Mouse (Mus musculus): ENCODE results near the gene Il17f. TPM values are rescaled to one million over a fixed set of nuclear protein-coding genes. Genes with fewer than 3 reads are reported as not detected.
"Not testable (repeated sequence)": the region's sequence is repeated elsewhere in the genome, so short reads cannot be mapped to it uniquely, and the experiment has no call there.

Gene Il17f
- polyA plus RNA-seq, 2 experiments, result 0.10 TPM; not detected in 1

DNA sequence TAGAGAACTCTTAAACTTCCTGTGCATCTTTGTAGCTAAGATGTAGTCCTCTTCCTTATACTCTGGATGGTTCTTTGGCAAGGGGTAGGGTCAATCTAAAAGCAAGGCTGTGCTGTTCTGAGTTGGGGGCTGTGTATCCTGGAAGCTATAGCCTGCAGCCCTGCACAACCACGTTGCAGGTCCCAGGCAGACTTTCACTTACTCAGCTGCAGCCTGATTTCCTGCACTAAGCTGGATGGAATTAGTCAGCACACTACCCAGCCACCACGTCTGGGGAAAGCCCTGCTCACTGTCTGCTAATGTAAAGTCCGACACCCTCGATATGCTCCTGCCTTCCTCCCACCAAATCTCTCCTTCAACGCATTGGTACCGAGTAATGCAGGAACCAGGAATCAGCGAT lies 997 bp upstream of the Il17f start:
- Histone ChIP-seq H3K27ac (no peak overlapping the region), H3K4me3 (ENCODE audit: insufficient read depth in 1 of 2, low read depth in 2 of 2, low read length in 2 of 2) (no peak overlapping the region), H3K27me3 (ENCODE audit: control insufficient read depth, insufficient read depth, low read length) (no peaks in the 10 kb centered on the region), H3K4me2 (ENCODE audit: low read depth) (no peak overlapping the region), H3K36me3 (replicated peaks; ENCODE audit: control insufficient read depth, insufficient read depth, low read depth) (no peaks in the 10 kb centered on the region), H3K9me3 (ENCODE audit: control insufficient read depth, low read length) (no peaks in the 10 kb centered on the region), H3K9ac (replicated peaks) (no peak overlapping the region), H3K4me1 (replicated peaks; ENCODE audit: control insufficient read depth in 2 of 2, insufficient read depth in 2 of 2, low read length in 1 of 2) (peaks cover 12 to 14% of the 10 kb centered on the region in 2 experiments)
- ATAC-seq (ENCODE audit: insufficient read depth) (no peak), DNase-seq (ENCODE audit: low read depth in 3 of 3, low spot score in 3 of 3) (no peak)
- WGBS (ENCODE audit: insufficient replicate concordance), result 47% methylated on average over 7 of the region's 7 CpGs
- TF ChIP-seq EP300 (IDR thresholded peaks at IDR 0.05; ENCODE audit: low read depth) (no peak), CTCF (IDR thresholded peaks at IDR 0.05; ENCODE audit: low read depth) (no peak)

GRCm38 (mm10) chr1:20788419-20788818 lies 2.0 kb downstream of the Il17f start:
- no peaks in the 10 kb centered on the region for H3K36me3 ChIP-seq (replicated peaks; ENCODE audit: control insufficient read depth, insufficient read depth, low read depth)
- WGBS (ENCODE audit: insufficient replicate concordance), result 44% methylated on average over 10 of the region's 10 CpGs
- no peaks in the 10 kb centered on the region for H3K27me3 ChIP-seq (ENCODE audit: control insufficient read depth, insufficient read depth, low read length)
- no peaks in the 10 kb centered on the region for H3K4me1 ChIP-seq (replicated peaks; ENCODE audit: control insufficient read depth in 2 of 2, insufficient read depth in 2 of 2, low read length in 1 of 2)
- H3K9me3 ChIP-seq (ENCODE audit: control insufficient read depth, low read length), result no peaks in the 10 kb centered on the region
- H3K4me3 ChIP-seq (ENCODE audit: insufficient read depth in 1 of 2, low read depth in 2 of 2, low read length in 2 of 2), result no peak overlapping the region
- ATAC-seq (ENCODE audit: insufficient read depth), result no peak
- DNase-seq (ENCODE audit: low read depth in 3 of 3, low spot score in 3 of 3), result no peak
- TF ChIP-seq CTCF (IDR thresholded peaks at IDR 0.05; ENCODE audit: low read depth) (no peak), EP300 (IDR thresholded peaks at IDR 0.05; ENCODE audit: low read depth) (no peak)
- no peak overlapping the region for H3K4me2 ChIP-seq (ENCODE audit: low read depth)
- no peak overlapping the region for H3K9ac ChIP-seq (replicated peaks)
- H3K27ac ChIP-seq, result no peak overlapping the region

DNA sequence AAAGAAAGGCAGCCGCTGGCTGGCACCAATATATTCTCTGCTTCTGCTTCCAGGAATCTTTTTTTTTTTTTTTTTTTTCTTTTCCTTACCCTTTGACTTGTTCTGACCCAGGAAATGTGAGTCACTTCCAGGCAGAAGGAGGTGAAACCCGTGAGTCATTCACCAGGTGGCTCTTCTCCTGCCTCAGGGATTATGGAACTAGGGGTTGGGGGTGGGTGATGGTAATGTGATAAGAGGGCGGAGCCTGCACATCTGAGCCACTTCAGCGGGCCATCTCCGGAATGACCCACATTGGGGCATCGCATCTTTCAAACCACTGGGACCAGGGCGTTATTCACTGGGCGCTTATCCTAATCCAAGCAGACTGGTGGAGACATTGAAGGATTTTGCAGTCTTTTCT lies 3.4 kb downstream of the Il17f start:
- H3K9ac ChIP-seq (replicated peaks), result no peak overlapping the region
- 42% methylated on average over 8 of the region's 8 CpGs for WGBS (ENCODE audit: insufficient replicate concordance)
- TF ChIP-seq EP300 (IDR thresholded peaks at IDR 0.05; ENCODE audit: low read depth), result no peak
- TF ChIP-seq CTCF (IDR thresholded peaks at IDR 0.05; ENCODE audit: low read depth), result no peak
- H3K36me3 ChIP-seq (replicated peaks; ENCODE audit: control insufficient read depth, insufficient read depth, low read depth), result no peaks in the 10 kb centered on the region
- H3K27ac ChIP-seq, result no peak overlapping the region
- ATAC-seq (ENCODE audit: insufficient read depth), result no peak
- H3K27me3 ChIP-seq (ENCODE audit: control insufficient read depth, insufficient read depth, low read length), result no peaks in the 10 kb centered on the region
- H3K4me2 ChIP-seq (ENCODE audit: low read depth), result no peak overlapping the region
- DNase-seq (ENCODE audit: low read depth in 3 of 3, low spot score in 3 of 3), result no peak
- H3K4me1 ChIP-seq (replicated peaks; ENCODE audit: control insufficient read depth in 2 of 2, insufficient read depth in 2 of 2, low read length in 1 of 2), result no peaks in the 10 kb centered on the region
- no peaks in the 10 kb centered on the region for H3K9me3 ChIP-seq (ENCODE audit: control insufficient read depth, low read length)
- H3K4me3 ChIP-seq (ENCODE audit: insufficient read depth in 1 of 2, low read depth in 2 of 2, low read length in 2 of 2), result no peak overlapping the region

GRCm38 (mm10) chr1:20778366-20778765 lies 12.1 kb downstream of the Il17f start:
- no peaks in the 10 kb centered on the region for H3K4me1 ChIP-seq (replicated peaks; ENCODE audit: control insufficient read depth in 2 of 2, insufficient read depth in 2 of 2, low read length in 1 of 2)
- no peak overlapping the region for H3K4me2 ChIP-seq (ENCODE audit: low read depth)
- H3K27ac ChIP-seq, result no peak overlapping the region
- H3K36me3 ChIP-seq (replicated peaks; ENCODE audit: control insufficient read depth, insufficient read depth, low read depth), result no peaks in the 10 kb centered on the region
- H3K4me3 ChIP-seq (ENCODE audit: insufficient read depth in 1 of 2, low read depth in 2 of 2, low read length in 2 of 2), result no peak overlapping the region
- ATAC-seq (ENCODE audit: insufficient read depth) (no peak), DNase-seq (ENCODE audit: low read depth in 3 of 3, low spot score in 3 of 3) (no peak)
- no peak overlapping the region for H3K9ac ChIP-seq (replicated peaks)
- H3K9me3 ChIP-seq (ENCODE audit: control insufficient read depth, low read length), result no peaks in the 10 kb centered on the region
- 42% methylated on average over 2 of the region's 2 CpGs for WGBS (ENCODE audit: insufficient replicate concordance)
- TF ChIP-seq EP300 (IDR thresholded peaks at IDR 0.05; ENCODE audit: low read depth) (no peak), CTCF (IDR thresholded peaks at IDR 0.05; ENCODE audit: low read depth) (no peak)
- H3K27me3 ChIP-seq (ENCODE audit: control insufficient read depth, insufficient read depth, low read length), result no peaks in the 10 kb centered on the region

GRCm38 (mm10) chr1:20774026-20774730 lies 16.2 kb downstream of the Il17f start:
- H3K36me3 ChIP-seq (replicated peaks; ENCODE audit: control insufficient read depth, insufficient read depth, low read depth); ATAC-seq (ENCODE audit: insufficient read depth); H3K4me1 ChIP-seq (replicated peaks; ENCODE audit: control insufficient read depth in 2 of 2, insufficient read depth in 2 of 2, low read length in 1 of 2); H3K27me3 ChIP-seq (ENCODE audit: control insufficient read depth, insufficient read depth, low read length); H3K4me2 ChIP-seq (ENCODE audit: low read depth); H3K4me3 ChIP-seq (ENCODE audit: insufficient read depth in 1 of 2, low read depth in 2 of 2, low read length in 2 of 2); DNase-seq (ENCODE audit: low read depth in 3 of 3, low spot score in 3 of 3); H3K27ac ChIP-seq; H3K9me3 ChIP-seq (ENCODE audit: control insufficient read depth, low read length); H3K9ac ChIP-seq (replicated peaks): not testable (repeated sequence)
- WGBS (ENCODE audit: insufficient replicate concordance), result 63% methylated on average over 4 of the region's 4 CpGs

All from liver, embryonic 14.5 days (tissue).